Mouse (Mus musculus) macrophage (primary cell): Measurements from ENCODE around the gene Naa38. TPM values are rescaled to one million over a fixed set of nuclear protein-coding genes. Genes with fewer than 3 reads are reported as not detected.

Source experiments
- H3K27ac ChIP-seq: fragments of 350-480 bp; formaldehyde crosslinking; 2 replicates; pipeline ENCODE4 v1.9.0; 2021
- H3K36me3 ChIP-seq: fragments of 350-480 bp; formaldehyde crosslinking; 2 replicates; pipeline ENCODE4 v1.9.0; 2021; ENCODE audit errors: inconsistent target
- H3K4me3 ChIP-seq: fragments of 350-480 bp; formaldehyde crosslinking; 2 replicates; pipeline ENCODE4 v1.9.0; 2021; ENCODE audit errors: inconsistent target
- H3K79me2 ChIP-seq: fragments of 350-480 bp; formaldehyde crosslinking; 2 replicates; pipeline ENCODE4 v1.9.0; 2021; ENCODE audit errors: inconsistent target
- WGBS: methylation state at CpG from one replicate; pipeline ENCODE4 v1.1.7; 2026; ENCODE audit warnings: inconsistent platforms; ENCODE audit not compliant: missing documents; 5-methylcytosine and 5-hydroxymethylcytosine counted together
- polyA plus RNA-seq: library from polyadenylated mRNA; stranded (reverse); fragments of 250-400 nt; gene quantifications from 3 replicates; pipeline ENCODE4 v1.2.4, GENCODE M21; 2018; ENCODE audit warnings: inconsistent platforms

Gene Naa38
- polyA plus RNA-seq, 1 experiment from 2014 or later, result 60.0 TPM

GRCm38 (mm10) chr11:69401987-69402386 lies 6.7 kb downstream of the Naa38 start:
- 95% methylated on average over 12 of the region's 12 CpGs for WGBS
- H3K36me3 ChIP-seq, result peaks cover 13% of the 10 kb centered on the region; the same call in 1 of the 2 replicates
- H3K79me2 ChIP-seq, result peaks cover 2% of the 10 kb centered on the region; the same call in 1 of the 2 replicates
- no peak overlapping the region for H3K27ac ChIP-seq
- H3K4me3 ChIP-seq, result no peak overlapping the region

DNA sequence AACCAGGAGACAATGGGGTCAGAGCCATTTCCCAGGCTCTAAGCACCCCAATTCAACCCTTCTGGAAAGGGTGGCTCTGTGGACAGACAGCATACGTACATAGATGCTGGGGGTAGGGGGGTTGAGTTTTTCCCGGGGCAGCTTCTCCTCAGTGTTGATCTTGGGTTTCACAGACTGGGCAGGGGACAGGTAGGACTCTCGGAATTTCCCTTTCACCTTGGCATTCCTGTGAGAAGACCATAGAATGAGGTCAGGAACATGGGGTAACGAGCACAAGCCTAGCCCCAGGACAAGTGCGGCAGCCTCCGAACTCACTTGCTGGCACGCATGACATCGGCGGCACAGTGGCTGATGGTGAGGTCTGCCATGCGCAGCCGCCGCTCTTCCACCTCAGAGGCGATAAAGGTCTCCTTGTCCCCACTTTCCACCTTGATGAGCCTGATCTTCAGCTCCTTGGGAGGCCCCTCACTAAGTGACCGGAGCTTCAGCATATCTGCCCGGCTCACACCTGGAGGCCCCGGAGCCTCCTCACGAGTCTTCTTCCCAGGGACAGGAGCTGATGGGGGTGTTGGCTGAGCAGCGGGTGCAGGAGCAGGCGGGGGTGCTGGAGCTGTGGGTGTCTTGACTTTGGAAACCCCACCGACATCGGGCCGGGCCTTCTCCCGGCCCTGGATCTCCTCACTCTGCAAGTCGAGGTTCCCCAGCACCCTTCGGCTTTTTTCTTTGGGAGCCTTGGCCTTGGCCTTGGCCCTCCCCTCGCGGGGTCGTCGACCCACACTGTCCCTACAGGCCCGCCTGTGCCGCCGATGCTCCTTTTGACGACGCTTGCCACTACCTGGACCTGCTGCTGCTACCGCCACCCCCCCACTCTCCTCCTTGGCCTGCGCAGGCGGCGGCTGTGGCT lies 8.7 kb downstream of the Naa38 start:
- H3K79me2 ChIP-seq, result peaks cover 16% of the 10 kb centered on the region; the same call in 1 of the 2 replicates
- no peak overlapping the region for H3K4me3 ChIP-seq
- H3K36me3 ChIP-seq, result peaks cover 16% of the 10 kb centered on the region; the same call in 1 of the 2 replicates
- WGBS, result 92% methylated on average over 38 of the region's 38 CpGs
- H3K27ac ChIP-seq, result no peak overlapping the region

- 94% methylated on average over 21 of the region's 24 CpGs for WGBS
- peaks cover 16% of the 10 kb centered on the region; the same call in 1 of the 2 replicates for H3K36me3 ChIP-seq
- no peak overlapping the region for H3K4me3 ChIP-seq
- H3K79me2 ChIP-seq, result peaks cover 16% of the 10 kb centered on the region; the same call in 1 of the 2 replicates
- H3K27ac ChIP-seq, result no peak overlapping the region
Measured at GRCm38 (mm10) chr11:69404595-69405396, 9.5 kb downstream of the Naa38 start.

GRCm38 (mm10) chr11:69405397-69406200 lies 10.3 kb downstream of the Naa38 start:
- H3K4me3 ChIP-seq, result no peak overlapping the region
- WGBS, result 96% methylated on average over 24 of the region's 24 CpGs
- peaks cover 14% of the 10 kb centered on the region; the same call in 1 of the 2 replicates for H3K36me3 ChIP-seq

DNA sequence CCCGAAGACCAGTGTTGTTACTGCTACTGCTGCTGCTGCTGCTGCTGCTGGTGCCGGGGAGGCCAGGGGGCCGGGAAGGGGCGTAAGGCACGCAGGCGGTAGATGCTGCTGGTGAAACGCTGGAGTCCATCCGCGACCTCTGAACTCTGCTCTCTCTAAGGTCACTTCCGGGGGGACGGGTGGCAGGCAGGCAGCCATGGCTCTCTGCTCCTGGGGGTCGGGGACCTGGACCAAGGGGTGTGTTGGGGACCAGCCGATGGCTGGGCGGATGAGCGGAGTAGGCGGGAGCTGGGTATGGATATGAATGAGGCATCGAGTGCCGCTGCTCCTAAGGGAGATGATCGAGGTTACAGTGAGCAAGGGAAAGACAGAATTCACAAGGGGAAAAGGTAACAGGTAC lies 11.0 kb downstream of the Naa38 start:
- H3K36me3 ChIP-seq, result peaks cover 12% of the 10 kb centered on the region; the same call in 1 of the 2 replicates
- H3K79me2 ChIP-seq, result peaks cover 16% of the 10 kb centered on the region; the same call in 1 of the 2 replicates
- H3K4me3 ChIP-seq, result no peak overlapping the region
- H3K27ac ChIP-seq, result no peak overlapping the region
- WGBS, result 95% methylated on average over 19 of the region's 19 CpGs

More at GRCm38 (mm10) chr11:69405397-69406200, 10.3 kb downstream of the Naa38 start:
- peaks cover 16% of the 10 kb centered on the region; the same call in 1 of the 2 replicates for H3K79me2 ChIP-seq
- H3K27ac ChIP-seq, result no peak overlapping the region

GRCm38 (mm10) chr11:69406867-69407723 lies 11.8 kb downstream of the Naa38 start:
- Histone ChIP-seq H3K27ac (no peak overlapping the region), H3K79me2 (peaks cover 16% of the 10 kb centered on the region; the same call in 1 of the 2 replicates), H3K4me3 (no peak overlapping the region), H3K36me3 (peaks cover 7% of the 10 kb centered on the region; the same call in 1 of the 2 replicates)
- WGBS, result 96% methylated on average over 16 of the region's 16 CpGs

- Histone ChIP-seq H3K36me3 (peaks cover 7% of the 10 kb centered on the region; the same call in 1 of the 2 replicates), H3K79me2 (peaks cover 16% of the 10 kb centered on the region; the same call in 1 of the 2 replicates), H3K27ac (no peak overlapping the region), H3K4me3 (no peak overlapping the region)
- 82% methylated on average over 2 of the region's 4 CpGs for WGBS
Measured at GRCm38 (mm10) chr11:69407724-69408004, 12.4 kb downstream of the Naa38 start.

- under 1% methylated on average over 28 of the region's 33 CpGs for WGBS
- peak overlapping the region; percentile 96 for H3K27ac ChIP-seq
- peak overlapping the region; percentile 64 for H3K4me3 ChIP-seq
- peaks cover 16% of the 10 kb centered on the region; the same call in 1 of the 2 replicates for H3K79me2 ChIP-seq
- H3K36me3 ChIP-seq, result peaks cover 7% of the 10 kb centered on the region; the same call in 1 of the 2 replicates
Measured at GRCm38 (mm10) chr11:69408541-69409377, 13.5 kb downstream of the Naa38 start.

GRCm38 (mm10) chr11:69409378-69410044 lies 14.2 kb downstream of the Naa38 start:
- H3K4me3 ChIP-seq, result peak overlapping the region; percentile 64
- H3K27ac ChIP-seq, result peak overlapping the region; percentile 96
- H3K79me2 ChIP-seq, result peaks cover 16% of the 10 kb centered on the region; the same call in 1 of the 2 replicates
- WGBS, result 1% methylated on average over 33 of the region's 46 CpGs
- H3K36me3 ChIP-seq, result peaks cover 7% of the 10 kb centered on the region; the same call in 1 of the 2 replicates

GRCm38 (mm10) chr11:69410045-69410309 lies 14.7 kb downstream of the Naa38 start:
- Histone ChIP-seq H3K79me2 (peaks cover 16% of the 10 kb centered on the region; the same call in 1 of the 2 replicates), H3K36me3 (peaks cover 7% of the 10 kb centered on the region; the same call in 1 of the 2 replicates), H3K4me3 (peak overlapping the region; percentile 64), H3K27ac (peak overlapping the region; percentile 96)
- WGBS, result 0% methylated on average over 18 of the region's 18 CpGs

GRCm38 (mm10) chr11:69410310-69411072 lies 15.2 kb downstream of the Naa38 start:
- Histone ChIP-seq H3K79me2 (peaks cover 16% of the 10 kb centered on the region; the same call in 1 of the 2 replicates), H3K36me3 (peaks cover 7% of the 10 kb centered on the region; the same call in 1 of the 2 replicates), H3K4me3 (peak overlapping the region; percentile 64), H3K27ac (peak overlapping the region; percentile 96)
- WGBS, result 3% methylated on average over 41 of the region's 41 CpGs
